Mouse (Mus musculus) CH12.LX (cell line): ENCODE measurements at regions not wholly inside any gene's neighbourhood (a gene's known extent, or its start where the extent isn't known, plus 50 kb on each side); places are given as distances from the start of the nearest gene placed in this dataset.

ENCODE experiments used
- DNase-seq: peaks from one replicate; pipeline ENCODE4 v3.0.0-alpha.2; 2013; ENCODE audit errors: extremely low read depth
- H3K27ac ChIP-seq: 2 replicates; pipeline ENCODE4 v1.5.1; 2012; ENCODE audit warnings: low read depth, mild to moderate bottlenecking, control low read depth, moderate library complexity; ENCODE audit not compliant: insufficient read depth
- H3K27me3 ChIP-seq: replicated peaks from 2 replicates; pipeline ENCODE3; 2012; ENCODE audit warnings: inconsistent platforms
- H3K36me3 ChIP-seq, 2 experiments: replicated peaks in 1 of 2; 2 replicates each; pipeline versions ENCODE3 to v1.6.1; 2012; ENCODE audit warnings: inconsistent platforms in 1 of 2, low read length in 1 of 2, mild to moderate bottlenecking in 1 of 2, mixed read lengths in 1 of 2, moderate library complexity in 1 of 2; ENCODE audit not compliant: control insufficient read depth in 1 of 2, insufficient read depth in 1 of 2
- H3K4me1 ChIP-seq, 2 experiments: 2 replicates each; pipeline ENCODE4 v1.6.1; 2012; ENCODE audit warnings: inconsistent platforms in 1 of 2, moderate library complexity in 1 of 2; ENCODE audit not compliant: insufficient read depth in 2 of 2, control insufficient read depth in 1 of 2
- H3K4me2 ChIP-seq: 2 replicates; pipeline ENCODE4 v1.6.1; 2012; ENCODE audit warnings: low read depth, mild to moderate bottlenecking, control low read depth; ENCODE audit not compliant: poor library complexity, insufficient read depth, severe bottlenecking
- H3K4me3 ChIP-seq, 3 experiments: fragments of 150-350 bp in 1 of 3; sonication (generic) in 1 of 3; replicated peaks in 1 of 3; 2 replicates each; pipeline versions ENCODE3 to v1.5.1; 2011 to 2012; ENCODE audit warnings: low read depth in 2 of 3, low read length in 2 of 3, mild to moderate bottlenecking in 2 of 3, moderate library complexity in 2 of 3, control low read depth in 1 of 3, improper control_type of control experiment in 1 of 3, inconsistent platforms in 1 of 3, mixed read lengths in 1 of 3; ENCODE audit not compliant: poor library complexity in 1 of 3
- H3K79me2 ChIP-seq: replicated peaks from 2 replicates; pipeline ENCODE4 v1.6.1; 2012; ENCODE audit warnings: mild to moderate bottlenecking, moderate library complexity; ENCODE audit not compliant: control insufficient read depth, poor library complexity, insufficient read depth, severe bottlenecking; ENCODE audit errors: extremely low read depth
- H3K9ac ChIP-seq: 2 replicates; pipeline ENCODE4 v1.6.1; 2012; ENCODE audit warnings: low read depth, mild to moderate bottlenecking, control low read depth, moderate library complexity; ENCODE audit not compliant: insufficient read depth
- H3K9me3 ChIP-seq: replicated peaks from 2 replicates; pipeline ENCODE3; 2012; ENCODE audit warnings: low read length, inconsistent platforms, mixed read lengths
- BHLHE40 ChIP-seq: IDR thresholded peaks from 2 replicates; pipeline ENCODE4 v1.6.1; 2011; ENCODE audit warnings: mild to moderate bottlenecking, low read depth, low read length, improper control_type of control experiment
- CHD2 ChIP-seq: IDR thresholded peaks from 2 replicates; pipeline ENCODE4 v1.6.1; 2011; ENCODE audit warnings: low read length, improper control_type of control experiment
- CTCF ChIP-seq, 2 experiments: IDR thresholded peaks in 1 of 2; conservative IDR thresholded peaks in 1 of 2; 2 replicates each; pipeline ENCODE4 v1.5.1; 2011 to 2012; ENCODE audit warnings: low read depth in 2 of 2, low read length in 2 of 2, improper control_type of control experiment in 1 of 2, inconsistent platforms in 1 of 2, mild to moderate bottlenecking in 1 of 2, moderate library complexity in 1 of 2
- ELF1 ChIP-seq: IDR thresholded peaks from 2 replicates; pipeline ENCODE4 v1.6.1; 2014; ENCODE audit warnings: low read depth, mild to moderate bottlenecking, inconsistent platforms, low read length, improper control_type of control experiment
- EP300 ChIP-seq: IDR thresholded peaks from 2 replicates; pipeline ENCODE4 v1.6.1; 2011; ENCODE audit warnings: low read length, improper control_type of control experiment
- ETS1 ChIP-seq: conservative IDR thresholded peaks from 2 replicates; pipeline ENCODE4 v1.6.1; 2012; ENCODE audit warnings: low read depth, mild to moderate bottlenecking, inconsistent platforms, low read length, improper control_type of control experiment, moderate library complexity
- GABPA ChIP-seq: IDR thresholded peaks from 2 replicates; pipeline ENCODE4 v1.6.1; 2012; ENCODE audit warnings: low read depth, low read length, improper control_type of control experiment, inconsistent platforms; ENCODE audit not compliant: insufficient replicate concordance
- HCFC1 ChIP-seq: IDR thresholded peaks from 2 replicates; pipeline ENCODE4 v1.6.1; 2012; ENCODE audit warnings: low read depth, mild to moderate bottlenecking, inconsistent platforms, low read length, improper control_type of control experiment
- JUND ChIP-seq: conservative IDR thresholded peaks from 2 replicates; pipeline ENCODE4 v1.6.1; 2011; ENCODE audit warnings: low read depth, low read length, improper control_type of control experiment
- MAFK ChIP-seq: IDR thresholded peaks from 2 replicates; pipeline ENCODE4 v1.6.1; 2011; ENCODE audit warnings: low read length, improper control_type of control experiment; ENCODE audit not compliant: insufficient replicate concordance
- MAZ ChIP-seq: IDR thresholded peaks from 2 replicates; pipeline ENCODE4 v1.6.1; 2012; ENCODE audit warnings: low read depth, mild to moderate bottlenecking, inconsistent platforms, low read length, improper control_type of control experiment, moderate library complexity
- MEF2A ChIP-seq: IDR thresholded peaks from 2 replicates; pipeline ENCODE4 v1.6.1; 2014; ENCODE audit warnings: low read depth, mild to moderate bottlenecking, inconsistent platforms, low read length, improper control_type of control experiment, borderline replicate concordance
- MYC ChIP-seq: IDR thresholded peaks from 2 replicates; pipeline ENCODE4 v1.6.1; 2011; ENCODE audit warnings: low read depth, mild to moderate bottlenecking, improper control_type of control experiment, low read length
- NELFE ChIP-seq: IDR thresholded peaks from 2 replicates; pipeline ENCODE4 v1.6.1; 2011; ENCODE audit warnings: low read depth, low read length, improper control_type of control experiment
- NRF1 ChIP-seq: IDR thresholded peaks from 2 replicates; pipeline ENCODE4 v1.6.1; 2014; ENCODE audit warnings: low read depth, mild to moderate bottlenecking, inconsistent platforms, low read length, improper control_type of control experiment, moderate library complexity
- PAX5 ChIP-seq: IDR thresholded peaks from 2 replicates; pipeline ENCODE4 v1.6.1; 2012; ENCODE audit warnings: low read length, inconsistent platforms, mixed read lengths
- RAD21 ChIP-seq: IDR thresholded peaks from 2 replicates; pipeline ENCODE4 v1.6.1; 2011; ENCODE audit warnings: low read depth, mild to moderate bottlenecking, low read length, improper control_type of control experiment, moderate library complexity
- SIN3A ChIP-seq: IDR thresholded peaks from 2 replicates; pipeline ENCODE4 v1.6.1; 2012; ENCODE audit warnings: low read length, improper control_type of control experiment, inconsistent platforms
- TBP ChIP-seq: conservative IDR thresholded peaks from 2 replicates; pipeline ENCODE4 v1.6.1; 2011; ENCODE audit warnings: low read depth, low read length, improper control_type of control experiment
- TCF12 ChIP-seq: IDR thresholded peaks from 2 replicates; pipeline ENCODE4 v1.6.1; 2014; ENCODE audit warnings: low read depth, mild to moderate bottlenecking, inconsistent platforms, low read length, improper control_type of control experiment
- UBTF ChIP-seq: IDR thresholded peaks from 2 replicates; pipeline ENCODE4 v1.6.1; 2012; ENCODE audit warnings: low read depth, mild to moderate bottlenecking, inconsistent platforms, low read length, improper control_type of control experiment, moderate library complexity
- USF1 ChIP-seq: IDR thresholded peaks from 2 replicates; pipeline ENCODE4 v1.6.1; 2014; ENCODE audit warnings: low read depth, mild to moderate bottlenecking, inconsistent platforms, low read length, improper control_type of control experiment
- USF2 ChIP-seq: conservative IDR thresholded peaks from 2 replicates; pipeline ENCODE4 v1.6.1; 2011; ENCODE audit warnings: low read depth, low read length, improper control_type of control experiment
- ZKSCAN1 ChIP-seq: IDR thresholded peaks from 2 replicates; pipeline ENCODE4 v1.6.1; 2012; ENCODE audit warnings: low read depth, inconsistent platforms, low read length, improper control_type of control experiment, borderline replicate concordance
- ZMIZ1 ChIP-seq: IDR thresholded peaks from 2 replicates; pipeline ENCODE4 v1.6.1; 2012; ENCODE audit warnings: low read depth, mild to moderate bottlenecking, inconsistent platforms, low read length, improper control_type of control experiment
- dilution Hi-C: fragments of 300-500 bp; cut with MboI; formaldehyde crosslinking; loops from 2 replicates; pipeline ENCODE4 v1.14.3; 2020; ENCODE audit warnings: low sequenced_read_pairs; ENCODE audit not compliant: extremely low pct_unique_long_range_greater_than_20kb, extremely low pct_ligation_motif_present
- in situ Hi-C: fragments of 300-500 bp; cut with MboI; formaldehyde crosslinking; loops from 3 replicates; pipeline ENCODE4 v1.14.3; 2019; ENCODE audit warnings: low sequenced_read_pairs, low pct_ligation_motif_present, low pct_unique_long_range_greater_than_20kb, mixed read lengths

DNA sequence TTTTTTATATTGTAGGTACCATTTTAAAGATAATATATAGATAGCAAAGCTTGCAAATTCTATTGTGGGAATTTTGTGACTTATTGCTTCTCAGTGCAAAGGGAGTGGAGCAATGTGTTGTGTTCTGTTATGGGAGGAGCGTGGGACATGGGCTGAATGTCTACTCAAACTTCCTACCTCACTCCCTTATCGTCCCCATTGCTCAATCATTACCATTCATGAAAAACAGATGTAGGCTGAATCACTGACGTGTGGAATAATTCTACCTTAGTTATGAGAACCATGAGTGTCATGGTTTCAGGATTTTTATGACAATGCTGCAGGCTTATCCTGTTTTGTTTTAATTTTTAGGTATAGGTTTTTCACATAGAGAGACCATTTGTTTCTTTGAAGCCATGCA lies 119.0 kb upstream of the Ednra start:
- no peaks in the 10 kb centered on the region for H3K27me3 ChIP-seq
- no peaks in the 10 kb centered on the region for H3K4me1 ChIP-seq
- H3K36me3 ChIP-seq: no peaks in the 10 kb centered on the region
- H3K9me3 ChIP-seq: no peaks in the 10 kb centered on the region
- no peak overlapping the region for H3K27ac ChIP-seq
- no peaks in the 10 kb centered on the region for H3K79me2 ChIP-seq
- H3K4me3 ChIP-seq: no peak overlapping the region
- H3K4me2 ChIP-seq: no peak overlapping the region
- in situ Hi-C loops (no loop called here), dilution Hi-C loops (no loop called here)
- DNase-seq: no peak
- no peak for TF ChIP-seq SIN3A
- no peak for TF ChIP-seq ZKSCAN1
- no peak for TF ChIP-seq GABPA
- TF ChIP-seq RAD21: no peak
- TF ChIP-seq BHLHE40: no peak
- TF ChIP-seq CTCF (conservative IDR thresholded peaks at IDR 0.05 in 1 of 2, IDR thresholded peaks at IDR 0.05 in 1 of 2; ENCODE audit: low read depth in 2 of 2, low read length in 2 of 2): no peak
- TF ChIP-seq NELFE: no peak
- no peak for TF ChIP-seq NRF1
- TF ChIP-seq MAFK: no peak
- TF ChIP-seq ETS1: no peak
- TF ChIP-seq MAZ: no peak
- no peak overlapping the region for H3K9ac ChIP-seq

GRCm38 (mm10) chr8:77850523-77850922 lies 126.3 kb upstream of the Ednra start:
- Histone ChIP-seq H3K27ac (no peak overlapping the region), H3K27me3 (no peaks in the 10 kb centered on the region), H3K4me1 (no peaks in the 10 kb centered on the region), H3K4me3 (no peak overlapping the region), H3K9ac (no peak overlapping the region), H3K4me2 (no peak overlapping the region), H3K79me2 (no peaks in the 10 kb centered on the region), H3K9me3 (peaks cover 7% of the 10 kb centered on the region), H3K36me3 (no peaks in the 10 kb centered on the region)
- in situ Hi-C loops: no loop called here
- dilution Hi-C loops: no loop called here
- no peak for DNase-seq
- TF ChIP-seq CHD2 (no peak), CTCF (conservative IDR thresholded peaks at IDR 0.05 in 1 of 2, IDR thresholded peaks at IDR 0.05 in 1 of 2; ENCODE audit: low read depth in 2 of 2, low read length in 2 of 2) (no peak), NELFE (no peak), ZMIZ1 (no peak), PAX5 (no peak), MYC (no peak), MEF2A (no peak), UBTF (no peak), USF1 (no peak), JUND (no peak), TCF12 (no peak), ELF1 (no peak), TBP (no peak), HCFC1 (no peak), USF2 (no peak), SIN3A (no peak), ETS1 (no peak), EP300 (no peak), MAFK (no peak), RAD21 (no peak)
- TF ChIP-seq, all 38 proteins: peak for 0
